Mouse (Mus musculus) heart, postnatal 0 days (tissue): Measurements from ENCODE around the gene 4931406C07Rik.

Experiments
- CTCF ChIP-seq: IDR thresholded peaks from 2 replicates; pipeline ENCODE4 v1.5.1; 2016; ENCODE audit warnings: antibody characterized with exemption, control low read depth, low read depth
- EP300 ChIP-seq: IDR thresholded peaks from 2 replicates; pipeline ENCODE4 v1.6.1; 2016; ENCODE audit warnings: antibody characterized with exemption, low read depth

DNA sequence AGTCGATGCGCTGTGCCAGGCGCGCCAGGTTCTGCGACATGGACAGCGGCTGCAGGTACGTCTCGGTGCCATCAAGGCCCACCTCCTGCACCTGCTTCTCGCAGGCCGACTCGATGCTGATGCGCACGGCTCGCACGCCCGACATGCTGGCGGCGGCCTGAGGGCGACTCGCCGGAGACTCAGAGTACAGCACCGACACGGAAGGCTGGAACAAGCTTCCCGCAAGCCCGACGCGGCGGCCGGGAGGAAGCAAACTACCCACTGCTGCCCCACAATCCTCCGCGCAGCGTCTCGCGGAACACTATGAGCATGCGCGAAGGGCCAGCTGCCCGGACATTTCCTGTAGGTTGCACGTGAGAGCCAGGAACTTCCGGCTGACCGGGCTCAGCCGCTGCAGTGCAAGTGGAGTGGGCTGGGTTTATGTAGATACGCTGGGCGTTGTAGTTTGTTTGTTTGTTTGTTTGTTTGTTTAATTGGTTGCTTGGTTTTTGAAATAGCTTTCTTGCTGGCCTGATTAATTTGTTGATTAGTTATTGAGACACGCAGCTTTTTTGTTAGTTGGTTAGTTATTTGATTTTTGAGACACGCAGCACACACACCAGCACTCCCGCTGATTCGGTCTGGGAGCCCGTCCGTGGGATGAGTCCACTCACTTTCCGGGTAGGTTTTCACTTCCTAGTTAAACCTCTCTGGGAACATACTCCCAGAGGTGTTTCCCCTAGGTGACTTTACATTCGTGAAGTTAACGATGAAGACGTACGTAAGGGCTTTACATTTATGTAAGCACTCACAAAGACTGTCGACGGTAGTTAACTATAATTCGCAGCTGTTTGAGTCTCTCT lies 26.4 kb downstream of the 4931406C07Rik start, which contains the start of gene Med17:
- TF ChIP-seq CTCF (no peak), EP300 (no peak; the same call in 1 of the 2 replicates)
